ENCODE assay signal across 7 mouse cellular contexts in the genomic region with DNA sequence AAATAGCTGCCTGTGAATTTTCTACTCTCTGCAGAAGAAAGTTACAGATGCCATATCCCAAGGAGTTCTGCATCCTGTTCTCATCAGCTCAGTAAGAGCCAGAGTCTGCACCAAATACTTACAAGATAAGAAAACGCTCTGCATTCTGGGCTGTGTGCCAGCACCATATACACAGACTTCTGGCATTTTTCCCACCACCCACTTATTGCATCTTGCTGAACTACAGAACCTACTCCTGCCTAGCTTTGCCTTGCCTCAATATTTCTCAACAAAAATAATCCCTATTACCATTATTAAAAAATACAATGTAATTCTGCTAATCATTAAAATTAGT.
DNase-seq lines count a peak whose midpoint lies in the region; ATAC-seq and TF ChIP-seq lines count a peak whose summit lies in the region.

No protein-coding gene starts in this region.

- no peaks in the 10 kb centered on the region for H3K9me3 ChIP-seq in kidney, postnatal 0 days (replicated peaks; ENCODE audit: low read length)
- no peaks in the 10 kb centered on the region for H3K9me3 ChIP-seq in stomach, embryonic 15.5 days

- H3K4me2 ChIP-seq in kidney, postnatal 0 days (ENCODE audit: low read length) = no peak overlapping the region
- no peak overlapping the region for H3K4me2 ChIP-seq in stomach, embryonic 15.5 days

- H3K4me3 ChIP-seq in kidney, postnatal 0 days (replicated peaks; ENCODE audit: low read depth, low read length) = no peak overlapping the region
- no peak overlapping the region for H3K4me3 ChIP-seq in stomach, embryonic 15.5 days (replicated peaks)

- WGBS in kidney, postnatal 0 days = 21% methylated on average over 1 of the region's 1 CpGs
- 11% methylated on average over 1 of the region's 1 CpGs for WGBS in stomach, embryonic 15.5 days

- no peak for TF ChIP-seq CTCF in kidney, postnatal 0 days (IDR thresholded peaks at IDR 0.05; ENCODE audit: low read depth)

- H3K4me1 ChIP-seq in kidney, postnatal 0 days (replicated peaks; ENCODE audit: insufficient read depth, low read length) = no peaks in the 10 kb centered on the region
- peaks cover 3% of the 10 kb centered on the region; the same call in 1 of the 2 replicates for H3K4me1 ChIP-seq in stomach, embryonic 15.5 days

- H3K9ac ChIP-seq in kidney, postnatal 0 days (ENCODE audit: low read depth, low read length) = no peak overlapping the region
- H3K9ac ChIP-seq in stomach, embryonic 15.5 days = no peak overlapping the region

- no peaks in the 10 kb centered on the region for H3K36me3 ChIP-seq in kidney, postnatal 0 days (ENCODE audit: insufficient read depth, low read length)
- no peaks in the 10 kb centered on the region for H3K36me3 ChIP-seq in stomach, embryonic 15.5 days

- DNase-seq in kidney, postnatal 0 days (ENCODE audit: low spot score) = peak; percentile 57
- DNase-seq in kidney, adult 9 months = no peak
- peak; percentile 55 to 82 for DNase-seq in frontal cortex, postnatal 36 days (ENCODE audit: low spot score in 2 of 2)
- DNase-seq in left cerebral cortex, postnatal 14 days (ENCODE audit: low spot score in 2 of 2) = peak; percentile 68 to 69
- DNase-seq in adrenal gland, postnatal 36 days = no peak
- DNase-seq in spleen, postnatal 10 days (ENCODE audit: low spot score in 2 of 2) = no peak

- ATAC-seq in kidney, postnatal 0 days (replicated peaks; ENCODE audit: low FRiP score, low read depth) = no peak
- peak; percentile 80 for ATAC-seq in stomach, embryonic 15.5 days (ENCODE audit: insufficient read depth, low FRiP score, low read depth)

- intact Hi-C loops in left cerebral cortex, postnatal 14 days (cut with DNase I) = no loop called here

- no peak overlapping the region for H3K27ac ChIP-seq in kidney, postnatal 0 days
- peak overlapping the region; percentile 83 for H3K27ac ChIP-seq in stomach, embryonic 15.5 days

- no peaks in the 10 kb centered on the region for H3K27me3 ChIP-seq in kidney, postnatal 0 days (ENCODE audit: insufficient read depth, low read length)
- H3K27me3 ChIP-seq in stomach, embryonic 15.5 days (replicated peaks) = no peaks in the 10 kb centered on the region

Comparison
In these comparisons a context has a peak if more than half of its experiments do, and no peak if none do; other contexts are left out.
1. DNase-seq: peak in kidney, postnatal 0 days (single experiment), frontal cortex, postnatal 36 days (2 of 2) and left cerebral cortex, postnatal 14 days (2 of 2); none in kidney, adult 9 months (single experiment), adrenal gland, postnatal 36 days (0 of 2) and spleen, postnatal 10 days (0 of 2).